Mouse (Mus musculus): Measurements from ENCODE around the gene Pcsk5. TPM values are rescaled to one million over a fixed set of nuclear protein-coding genes. Genes with fewer than 3 reads are reported as not detected.

Pcsk5 gene
- polyA plus RNA-seq, 1 experiment from 2014 or later, result 12.6 TPM

GRCm38 (mm10) chr19:17428561-17428914 lies 408.9 kb downstream of the Pcsk5 start:
- no peak overlapping the region for H3K4me3 ChIP-seq
- no peaks in the 10 kb centered on the region for H3K36me3 ChIP-seq
- no peak for ATAC-seq (ENCODE audit: low FRiP score, low read depth)
- no peak overlapping the region for H3K4me2 ChIP-seq
- no peak overlapping the region for H3K9ac ChIP-seq
- H3K27me3 ChIP-seq, result no peaks in the 10 kb centered on the region
- H3K27ac ChIP-seq (replicated peaks), result no peak overlapping the region
- no peaks in the 10 kb centered on the region for H3K9me3 ChIP-seq
- H3K4me1 ChIP-seq (replicated peaks), result no peaks in the 10 kb centered on the region
- 82% methylated on average over 2 of the region's 2 CpGs for WGBS

- Histone ChIP-seq H3K36me3 (no peaks in the 10 kb centered on the region), H3K27ac (replicated peaks) (no peak overlapping the region), H3K4me1 (replicated peaks) (no peaks in the 10 kb centered on the region), H3K27me3 (no peaks in the 10 kb centered on the region), H3K9ac (no peak overlapping the region), H3K4me3 (no peak overlapping the region), H3K9me3 (no peaks in the 10 kb centered on the region), H3K4me2 (no peak overlapping the region)
- WGBS, result 92% methylated on average over 2 of the region's 2 CpGs
- no peak for ATAC-seq (ENCODE audit: low FRiP score, low read depth)
These were observed 409.4 kb downstream of the Pcsk5 start for GRCm38 (mm10) chr19:17427824-17428560.

- ATAC-seq (ENCODE audit: low FRiP score, low read depth), result no peak
- Histone ChIP-seq H3K4me1 (replicated peaks) (no peaks in the 10 kb centered on the region), H3K27ac (replicated peaks) (no peak overlapping the region), H3K27me3 (no peaks in the 10 kb centered on the region), H3K4me2 (no peak overlapping the region), H3K9ac (no peak overlapping the region), H3K4me3 (no peak overlapping the region), H3K36me3 (no peaks in the 10 kb centered on the region), H3K9me3 (no peaks in the 10 kb centered on the region)
- 90% methylated on average over 3 of the region's 3 CpGs for WGBS
These were observed 414.1 kb downstream of the Pcsk5 start for GRCm38 (mm10) chr19:17423306-17423705.

- Histone ChIP-seq H3K36me3 (no peaks in the 10 kb centered on the region), H3K9me3 (no peaks in the 10 kb centered on the region), H3K27me3 (no peaks in the 10 kb centered on the region), H3K27ac (replicated peaks) (no peak overlapping the region), H3K4me3 (no peak overlapping the region), H3K9ac (no peak overlapping the region), H3K4me2 (no peak overlapping the region), H3K4me1 (replicated peaks) (no peaks in the 10 kb centered on the region)
- 67% methylated on average over 1 of the region's 1 CpGs for WGBS
- ATAC-seq (ENCODE audit: low FRiP score, low read depth), result no peak
These were observed 419.6 kb downstream of the Pcsk5 start for GRCm38 (mm10) chr19:17417855-17418254.

GRCm38 (mm10) chr19:17412915-17413459 lies 424.4 kb downstream of the Pcsk5 start:
- Histone ChIP-seq H3K4me1 (replicated peaks) (no peaks in the 10 kb centered on the region), H3K27ac (replicated peaks) (no peak overlapping the region), H3K27me3 (no peaks in the 10 kb centered on the region), H3K9me3 (no peaks in the 10 kb centered on the region), H3K36me3 (no peaks in the 10 kb centered on the region), H3K4me2 (no peak overlapping the region), H3K4me3 (no peak overlapping the region), H3K9ac (no peak overlapping the region)
- WGBS, result 74% methylated on average over 4 of the region's 4 CpGs
- no peak for ATAC-seq (ENCODE audit: low FRiP score, low read depth)

GRCm38 (mm10) chr19:17410465-17411065 lies 426.9 kb downstream of the Pcsk5 start:
- Histone ChIP-seq H3K9ac (no peak overlapping the region), H3K4me2 (no peak overlapping the region), H3K9me3 (no peaks in the 10 kb centered on the region), H3K27ac (replicated peaks) (no peak overlapping the region), H3K4me3 (no peak overlapping the region), H3K4me1 (replicated peaks) (no peaks in the 10 kb centered on the region), H3K27me3 (no peaks in the 10 kb centered on the region), H3K36me3 (no peaks in the 10 kb centered on the region)
- WGBS, result 90% methylated on average over 5 of the region's 5 CpGs
- ATAC-seq (ENCODE audit: low FRiP score, low read depth), result no peak

- WGBS, result 58% methylated on average over 3 of the region's 3 CpGs
- no peak for ATAC-seq (ENCODE audit: low FRiP score, low read depth)
These were observed 428.1 kb downstream of the Pcsk5 start for GRCm38 (mm10) chr19:17409351-17409750.

GRCm38 (mm10) chr19:17408591-17408990 lies 428.8 kb downstream of the Pcsk5 start:
- Histone ChIP-seq H3K36me3 (no peaks in the 10 kb centered on the region), H3K4me2 (no peak overlapping the region), H3K9me3 (no peaks in the 10 kb centered on the region), H3K27ac (replicated peaks) (no peak overlapping the region), H3K9ac (no peak overlapping the region), H3K4me1 (replicated peaks) (no peaks in the 10 kb centered on the region), H3K27me3 (no peaks in the 10 kb centered on the region), H3K4me3 (no peak overlapping the region)
- no peak for ATAC-seq (ENCODE audit: low FRiP score, low read depth)

More at GRCm38 (mm10) chr19:17409351-17409750, 428.1 kb downstream of the Pcsk5 start:
- Histone ChIP-seq H3K4me1 (replicated peaks) (no peaks in the 10 kb centered on the region), H3K9me3 (no peaks in the 10 kb centered on the region), H3K36me3 (no peaks in the 10 kb centered on the region), H3K9ac (no peak overlapping the region), H3K4me2 (no peak overlapping the region), H3K27ac (replicated peaks) (no peak overlapping the region), H3K27me3 (no peaks in the 10 kb centered on the region), H3K4me3 (no peak overlapping the region)

- H3K4me2 ChIP-seq, result no peak overlapping the region
- H3K27me3 ChIP-seq, result no peaks in the 10 kb centered on the region
- H3K27ac ChIP-seq (replicated peaks), result no peak overlapping the region
- ATAC-seq (ENCODE audit: low FRiP score, low read depth), result no peak
- H3K9ac ChIP-seq, result no peak overlapping the region
- H3K4me1 ChIP-seq (replicated peaks), result no peaks in the 10 kb centered on the region
- 94% methylated on average over 5 of the region's 5 CpGs for WGBS
- no peak overlapping the region for H3K4me3 ChIP-seq
- no peaks in the 10 kb centered on the region for H3K36me3 ChIP-seq
- H3K9me3 ChIP-seq, result no peaks in the 10 kb centered on the region
These were observed 430.6 kb downstream of the Pcsk5 start for GRCm38 (mm10) chr19:17406823-17407222.

- no peak overlapping the region for H3K4me2 ChIP-seq
- H3K4me3 ChIP-seq, result no peak overlapping the region
- ATAC-seq (ENCODE audit: low FRiP score, low read depth), result no peak
- H3K9me3 ChIP-seq, result no peaks in the 10 kb centered on the region
- no peaks in the 10 kb centered on the region for H3K4me1 ChIP-seq (replicated peaks)
- no peaks in the 10 kb centered on the region for H3K27me3 ChIP-seq
- WGBS, result 95% methylated on average over 4 of the region's 4 CpGs
- H3K27ac ChIP-seq (replicated peaks), result no peak overlapping the region
- H3K36me3 ChIP-seq, result peaks cover 21% of the 10 kb centered on the region
- H3K9ac ChIP-seq, result no peak overlapping the region
These were observed 434.3 kb downstream of the Pcsk5 start for GRCm38 (mm10) chr19:17403175-17403574.

GRCm38 (mm10) chr19:17400571-17400970 lies 436.9 kb downstream of the Pcsk5 start:
- H3K27me3 ChIP-seq, result no peaks in the 10 kb centered on the region

GRCm38 (mm10) chr19:17399965-17400364 lies 437.5 kb downstream of the Pcsk5 start:
- H3K4me1 ChIP-seq (replicated peaks), result peaks cover 8% of the 10 kb centered on the region
- no peak overlapping the region for H3K9ac ChIP-seq
- H3K36me3 ChIP-seq, result peaks cover 32% of the 10 kb centered on the region
- 93% methylated on average over 4 of the region's 4 CpGs for WGBS
- no peak overlapping the region for H3K4me3 ChIP-seq
- H3K27me3 ChIP-seq, result no peaks in the 10 kb centered on the region
- H3K27ac ChIP-seq (replicated peaks), result no peak overlapping the region
- no peak overlapping the region for H3K4me2 ChIP-seq
- ATAC-seq (ENCODE audit: low FRiP score, low read depth), result no peak
- no peaks in the 10 kb centered on the region for H3K9me3 ChIP-seq

More at GRCm38 (mm10) chr19:17400571-17400970, 436.9 kb downstream of the Pcsk5 start:
- WGBS, result 83% methylated on average over 4 of the region's 4 CpGs
- H3K36me3 ChIP-seq, result peaks cover 32% of the 10 kb centered on the region
- H3K4me2 ChIP-seq, result no peak overlapping the region
- no peak overlapping the region for H3K4me3 ChIP-seq
- no peak overlapping the region for H3K27ac ChIP-seq (replicated peaks)
- H3K9ac ChIP-seq, result no peak overlapping the region
- H3K9me3 ChIP-seq, result no peaks in the 10 kb centered on the region
- ATAC-seq (ENCODE audit: low FRiP score, low read depth), result no peak
- peaks cover 2% of the 10 kb centered on the region; the same call in 1 of the 2 replicates for H3K4me1 ChIP-seq (replicated peaks)

Data from hindbrain, embryonic 15.5 days (tissue).